Mouse (Mus musculus) embryonic facial prominence, embryonic 15.5 days (tissue): ENCODE measurements around the gene Noc3l. TPM values are rescaled to one million over a fixed set of nuclear protein-coding genes. Genes with fewer than 3 reads are reported as not detected.

Experiments used
- ATAC-seq: fragments of 200-750 bp; cut with Nextera tagmentation; 2 replicates; pipeline ENCODE4 v1.8.0; 2017; ENCODE audit warnings: low read depth, moderate TSS enrichment; ENCODE audit not compliant: insufficient number of reproducible peaks, low FRiP score, low TSS enrichment
- H3K27ac ChIP-seq: fragments of 300-500 bp; sonication (generic); replicated peaks from 2 replicates; pipeline ENCODE4 v1.5.1; 2015; ENCODE audit warnings: mild to moderate bottlenecking, inconsistent platforms
- H3K27me3 ChIP-seq: fragments of 300-500 bp; sonication (generic); 2 replicates; pipeline ENCODE4 v1.6.1; 2015; ENCODE audit warnings: inconsistent platforms
- H3K36me3 ChIP-seq: fragments of 300-500 bp; sonication (generic); 2 replicates; pipeline ENCODE4 v1.6.1; 2015; ENCODE audit warnings: mild to moderate bottlenecking, inconsistent platforms
- H3K4me1 ChIP-seq: fragments of 300-500 bp; sonication (generic); 2 replicates; pipeline ENCODE4 v1.6.1; 2015; ENCODE audit warnings: inconsistent platforms
- H3K4me2 ChIP-seq: fragments of 300-500 bp; sonication (generic); replicated peaks from 2 replicates; pipeline ENCODE4 v1.6.1; 2015; ENCODE audit warnings: mild to moderate bottlenecking, inconsistent platforms
- H3K4me3 ChIP-seq: fragments of 300-500 bp; sonication (generic); replicated peaks from 2 replicates; pipeline ENCODE4 v1.5.1; 2015; ENCODE audit warnings: mild to moderate bottlenecking, inconsistent platforms
- H3K9ac ChIP-seq: fragments of 300-500 bp; sonication (generic); 2 replicates; pipeline ENCODE4 v1.6.1; 2015; ENCODE audit warnings: inconsistent platforms
- H3K9me3 ChIP-seq: fragments of 300-500 bp; sonication (generic); replicated peaks from 2 replicates; pipeline ENCODE4 v1.6.1; 2016; ENCODE audit warnings: inconsistent platforms
- WGBS: fragments of 180-500 bp; shearing (Covaris S2); methylation state at CpG from one replicate; pipeline ENCODE4 v1.1.7; 2015; 5-methylcytosine and 5-hydroxymethylcytosine counted together
- polyA plus RNA-seq: library from polyadenylated mRNA; unstranded; fragments of >200 nt; fragmentation: Nextera tagmentation; extraction: Ambion mirVana; gene quantifications from 2 replicates; pipeline ENCODE4 v1.2.1, GENCODE M21; 2015

The Noc3l gene
- polyA plus RNA-seq = 6.1 and 6.9 TPM in 2 replicates

DNA sequence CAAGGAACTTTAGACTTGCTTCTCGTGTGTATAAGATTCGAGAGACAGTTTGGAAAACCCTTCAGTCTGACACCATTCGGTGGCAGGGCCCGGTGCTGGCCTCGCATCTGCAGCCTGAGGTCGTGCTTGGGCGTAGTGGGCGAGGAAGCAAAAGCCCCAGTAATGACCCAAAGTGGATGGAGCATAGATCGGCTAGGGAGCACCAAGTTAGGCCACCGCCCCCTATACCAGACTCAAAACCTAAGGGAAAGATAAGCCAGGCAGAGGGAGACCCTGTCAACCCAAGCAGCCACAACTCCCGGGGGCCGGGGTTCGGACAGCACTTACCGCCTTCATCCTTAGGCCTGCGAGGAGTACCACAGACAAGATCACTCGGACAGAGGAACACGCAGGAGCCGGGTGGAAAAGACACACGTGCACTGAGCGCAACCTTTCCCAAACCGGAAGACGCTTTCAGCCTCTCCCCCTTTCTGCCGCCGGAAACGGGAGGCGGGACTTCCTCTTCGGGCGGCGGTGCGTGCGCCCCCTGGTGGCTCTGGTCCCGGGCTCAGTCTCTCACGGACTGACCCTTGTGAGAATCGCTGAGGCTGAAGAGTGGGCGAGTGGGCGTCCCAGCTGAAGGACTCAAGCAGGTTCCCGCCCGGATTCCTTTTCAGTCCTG lies at the start of gene Noc3l:
Gene Noc3l (minus strand): TSS at position 472 of the 661 bp plus-strand sequence.
- peaks cover 18% of the 10 kb centered on the region for H3K36me3 ChIP-seq
- peak within 1 kb of the TSS; percentile 60 for H3K4me2 ChIP-seq

DNA sequence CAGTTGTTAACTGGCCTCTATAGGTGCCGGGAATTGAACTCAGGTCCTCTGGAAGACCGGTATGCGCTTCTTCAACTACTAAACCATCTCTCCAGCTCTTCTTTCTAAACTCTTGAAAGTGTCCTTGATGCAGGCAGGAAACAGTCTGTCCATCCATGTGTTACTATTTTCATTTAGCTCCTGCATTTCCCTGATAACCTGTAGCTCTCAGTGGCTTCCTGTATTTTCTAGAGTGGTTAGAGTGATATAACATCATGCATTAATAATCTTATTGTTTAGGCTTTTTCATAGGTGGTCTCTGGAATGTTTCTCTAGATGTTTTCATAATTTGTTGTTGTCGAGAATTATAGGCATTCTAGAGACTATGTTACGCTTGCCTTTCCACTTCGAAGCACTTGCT lies 43.5 kb upstream of the Noc3l start:
- Histone ChIP-seq H3K27me3 (no peaks in the 10 kb centered on the region), H3K27ac (no peak overlapping the region), H3K9me3 (no peaks in the 10 kb centered on the region), H3K9ac (no peak overlapping the region), H3K36me3 (no peaks in the 10 kb centered on the region), H3K4me2 (no peak overlapping the region), H3K4me3 (no peak overlapping the region), H3K4me1 (no peaks in the 10 kb centered on the region)
- 85% methylated on average over 6 of the region's 6 CpGs for WGBS
- no peak for ATAC-seq

More for the DNA sequence above, at the start of gene Noc3l:
- peak within 1 kb of the TSS; percentile 75 for H3K27ac ChIP-seq
- no peaks in the 10 kb centered on the region for H3K27me3 ChIP-seq
- H3K9me3 ChIP-seq = no peaks in the 10 kb centered on the region
- under 1% methylated on average over 38 of the region's 38 CpGs for WGBS
- H3K4me1 ChIP-seq = peaks cover 10% of the 10 kb centered on the region
- H3K4me3 ChIP-seq = peak within 1 kb of the TSS; percentile 83
- peak within 1 kb of the TSS; percentile 53 for H3K9ac ChIP-seq
- peak; percentile 92 for ATAC-seq

DNA sequence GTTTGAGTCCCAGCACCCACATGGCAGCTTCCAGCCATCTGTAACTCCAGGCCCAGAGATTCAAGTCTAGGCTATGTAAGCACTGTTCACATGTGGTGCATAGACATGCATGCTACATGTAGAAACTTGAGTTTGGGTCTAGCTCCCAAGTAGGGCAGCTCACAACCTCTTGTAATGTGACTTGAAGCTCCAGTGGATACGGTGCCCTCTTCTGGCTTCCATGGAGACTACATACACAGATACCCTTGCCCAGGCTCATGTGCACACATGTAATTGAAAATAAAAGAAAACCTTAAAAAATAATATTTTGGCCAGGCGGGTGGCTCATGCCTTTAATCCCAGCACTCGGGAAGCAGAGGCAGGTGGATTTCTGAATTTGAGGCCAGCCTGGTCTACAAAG lies 39.2 kb upstream of the Noc3l start:
- Histone ChIP-seq H3K27ac (no peak overlapping the region), H3K4me3 (no peak overlapping the region), H3K9ac (no peak overlapping the region), H3K27me3 (no peaks in the 10 kb centered on the region), H3K4me1 (no peaks in the 10 kb centered on the region), H3K4me2 (no peak overlapping the region), H3K9me3 (no peaks in the 10 kb centered on the region), H3K36me3 (no peaks in the 10 kb centered on the region)
- ATAC-seq = no peak
- 93% methylated on average over 3 of the region's 3 CpGs for WGBS

DNA sequence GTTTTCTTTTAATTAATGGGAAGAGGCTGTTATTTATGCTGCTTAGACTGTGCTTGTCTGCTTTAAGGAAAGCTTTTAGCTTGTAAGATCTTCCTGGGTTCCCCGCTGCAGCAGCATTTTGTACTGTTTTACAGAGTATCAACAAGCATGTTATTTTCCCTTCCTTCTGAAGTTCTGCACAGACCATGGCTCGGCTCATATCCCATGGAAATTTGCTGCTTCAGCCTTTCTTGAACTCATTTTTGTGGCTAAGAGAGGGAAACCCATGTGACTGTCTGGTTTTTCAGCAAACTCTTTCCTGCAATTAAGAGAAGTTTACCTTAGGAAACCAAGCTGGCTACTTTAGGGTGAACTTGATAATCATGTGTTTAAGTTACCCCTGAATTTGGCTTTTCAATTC lies 27.3 kb upstream of the Noc3l start:
- Histone ChIP-seq H3K9ac (no peak overlapping the region), H3K27me3 (no peaks in the 10 kb centered on the region), H3K9me3 (no peaks in the 10 kb centered on the region), H3K36me3 (no peaks in the 10 kb centered on the region), H3K4me3 (no peak overlapping the region), H3K4me1 (0 out of 2 replicates have a peak, but pooled peaks cover 4% of the 10 kb centered on the region), H3K4me2 (no peak overlapping the region), H3K27ac (peak overlapping the region; percentile 58; the same call in 1 of the 2 replicates)
- no peak for ATAC-seq
- 34% methylated on average over 2 of the region's 2 CpGs for whole genome bisulfite sequencing

DNA sequence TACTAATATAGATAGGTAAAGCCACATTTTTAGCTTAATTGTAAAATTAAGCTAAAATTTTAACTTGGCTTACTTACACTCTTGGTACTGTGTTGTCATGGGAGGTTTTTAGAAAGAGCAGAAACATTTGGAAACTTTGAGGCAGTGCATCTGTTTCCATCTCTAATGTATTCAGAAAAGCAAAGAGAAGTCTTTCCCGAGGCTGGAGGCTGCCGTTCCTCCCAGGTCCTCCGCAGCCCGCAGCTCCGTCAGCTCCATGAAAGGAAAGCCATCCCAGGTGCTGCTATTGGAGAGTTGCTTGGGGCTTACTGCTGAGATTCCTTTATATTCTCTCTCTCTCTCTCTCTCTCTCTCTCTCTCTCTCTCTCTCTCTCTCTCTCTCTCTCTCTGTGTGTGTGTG lies 25.8 kb upstream of the Noc3l start:
- Histone ChIP-seq H3K4me1 (0 out of 2 replicates have a peak, but pooled peaks cover 4% of the 10 kb centered on the region), H3K9ac (no peak overlapping the region), H3K27me3 (no peaks in the 10 kb centered on the region), H3K4me3 (no peak overlapping the region), H3K36me3 (no peaks in the 10 kb centered on the region), H3K4me2 (no peak overlapping the region), H3K27ac (no peak overlapping the region), H3K9me3 (no peaks in the 10 kb centered on the region)
- WGBS = 45% methylated on average over 5 of the region's 5 CpGs
- ATAC-seq = no peak

DNA sequence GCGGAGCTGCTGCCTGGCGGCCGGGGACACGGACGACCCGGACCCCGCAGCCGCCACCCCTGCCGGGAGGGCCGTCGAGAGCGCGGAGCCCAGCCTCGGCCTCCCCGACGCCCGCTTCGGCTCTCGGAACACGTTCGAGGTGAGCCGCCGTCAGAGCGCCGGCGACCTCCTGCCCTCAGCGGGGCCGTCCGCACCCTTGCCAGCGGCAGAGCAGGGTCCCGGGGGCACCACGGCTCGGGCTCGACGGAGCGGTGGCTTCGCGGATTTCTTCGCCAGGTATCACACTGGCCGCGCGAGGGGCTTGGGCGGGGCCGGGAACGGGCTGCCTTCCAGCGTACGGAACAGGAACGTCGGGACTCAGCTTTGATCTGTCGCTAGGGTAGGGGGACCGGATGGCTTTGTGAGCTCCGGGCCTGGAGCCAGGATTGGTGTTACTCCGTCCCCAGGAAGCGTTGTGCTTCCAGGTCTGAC lies 18.2 kb upstream of the Noc3l start:
- Histone ChIP-seq H3K9me3 (no peaks in the 10 kb centered on the region), H3K4me3 (peak overlapping the region; percentile 80), H3K36me3 (no peaks in the 10 kb centered on the region), H3K4me2 (peak overlapping the region; percentile 72), H3K4me1 (peaks cover 12% of the 10 kb centered on the region; the same call in 1 of the 2 replicates), H3K27ac (peak overlapping the region; percentile 88), H3K9ac (peak overlapping the region; percentile 72), H3K27me3 (no peaks in the 10 kb centered on the region)
- ATAC-seq = peak; percentile 40
- under 1% methylated on average over 54 of the region's 54 CpGs for WGBS

DNA sequence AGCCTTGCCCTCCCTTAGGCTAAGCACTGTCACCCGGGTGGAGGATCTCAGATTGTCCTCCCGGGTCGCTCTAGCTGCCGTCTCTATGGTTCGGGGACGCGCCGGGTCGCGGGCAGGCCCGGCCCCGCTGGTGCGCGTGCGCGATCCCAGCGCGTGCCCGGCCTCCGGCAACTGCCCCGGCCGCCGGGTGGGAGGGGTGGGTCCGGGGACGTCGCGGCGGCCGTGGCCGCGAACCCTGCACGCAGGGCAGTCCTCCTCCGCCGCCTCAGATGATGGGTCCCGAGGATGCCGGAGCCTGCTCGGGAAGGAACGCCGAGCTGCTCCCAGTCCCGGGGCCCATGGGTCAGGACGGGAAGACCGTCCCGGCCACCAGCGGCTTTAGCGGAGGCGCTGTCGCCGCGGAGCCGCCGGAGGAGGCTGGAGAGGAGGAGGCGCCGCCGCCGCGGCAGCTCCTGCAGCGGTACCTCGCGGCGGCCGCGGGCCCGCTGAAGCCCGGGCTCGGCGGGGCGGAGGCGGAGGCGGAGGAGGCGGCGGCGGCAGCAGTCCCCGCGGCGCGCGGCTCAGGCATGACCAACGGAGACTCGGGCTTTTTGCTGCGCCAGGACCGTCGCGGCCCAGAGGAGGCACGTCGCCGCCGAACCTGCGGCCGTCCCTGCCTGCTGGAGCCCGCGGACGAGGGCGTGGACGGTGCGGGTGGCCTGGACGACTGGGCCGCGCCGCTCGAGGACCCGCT lies 17.6 kb upstream of the Noc3l start, which contains the start of gene Tbc1d12:
Gene Tbc1d12 (plus strand): TSS at position 142 of the 733 bp plus-strand sequence.
- ATAC-seq = peak; percentile 89
- under 1% methylated on average over 85 of the region's 101 CpGs for WGBS
- H3K4me1 ChIP-seq = peaks cover 12% of the 10 kb centered on the region; the same call in 1 of the 2 replicates
- peak within 1 kb of the TSS; percentile 80 for H3K4me3 ChIP-seq
- peak within 1 kb of the TSS; percentile 72 for H3K9ac ChIP-seq
- H3K27me3 ChIP-seq = no peaks in the 10 kb centered on the region
- H3K27ac ChIP-seq = peak within 1 kb of the TSS; percentile 88
- H3K9me3 ChIP-seq = no peaks in the 10 kb centered on the region
- H3K36me3 ChIP-seq = no peaks in the 10 kb centered on the region
- H3K4me2 ChIP-seq = peak within 1 kb of the TSS; percentile 72

DNA sequence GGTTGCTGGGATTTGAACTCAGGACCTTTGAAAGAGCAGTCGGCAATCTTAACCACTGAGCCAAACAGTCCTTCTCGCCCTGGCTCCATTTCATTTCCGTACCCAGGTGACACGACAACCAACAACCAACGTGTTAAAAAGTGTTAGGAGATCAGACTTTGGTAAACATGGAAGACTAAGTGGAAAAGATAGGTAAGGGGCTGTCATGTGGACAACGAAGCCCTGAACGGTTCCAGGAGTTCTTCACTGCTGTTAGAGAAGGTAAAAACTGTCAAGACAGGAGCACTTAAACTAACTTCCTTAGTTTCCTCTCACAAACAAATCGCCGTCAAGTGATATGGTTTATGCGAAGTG lies 17.0 kb upstream of the Noc3l start:
- WGBS = 26% methylated on average over 10 of the region's 10 CpGs
- Histone ChIP-seq H3K4me2 (peak overlapping the region; percentile 72), H3K9ac (peak overlapping the region; percentile 72; the same call in 1 of the 2 replicates), H3K4me3 (peak overlapping the region; percentile 80), H3K36me3 (no peaks in the 10 kb centered on the region), H3K4me1 (peaks cover 12% of the 10 kb centered on the region; the same call in 1 of the 2 replicates), H3K27ac (peak overlapping the region; percentile 88), H3K9me3 (no peaks in the 10 kb centered on the region), H3K27me3 (no peaks in the 10 kb centered on the region)
- ATAC-seq = no peak

DNA sequence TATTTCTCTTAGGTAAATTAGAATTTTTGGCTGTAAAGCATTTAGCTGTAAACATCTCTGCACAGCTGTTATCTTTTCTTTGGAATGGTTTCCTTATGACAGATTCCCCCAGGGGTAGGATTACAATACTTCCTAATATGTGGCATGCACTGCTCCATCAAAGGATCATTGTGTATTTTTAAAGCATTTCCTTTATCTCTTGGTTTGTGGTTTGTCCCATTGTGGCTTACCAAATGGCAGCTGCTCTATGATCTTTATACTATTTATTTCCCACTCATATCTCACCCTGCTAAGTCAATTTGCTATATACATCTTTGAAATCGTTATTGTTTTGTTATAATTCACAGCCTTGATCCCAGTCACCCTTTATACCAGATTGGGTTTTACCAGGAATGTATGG lies 14.2 kb upstream of the Noc3l start:
- Histone ChIP-seq H3K4me3 (no peak overlapping the region), H3K36me3 (no peaks in the 10 kb centered on the region), H3K4me2 (no peak overlapping the region), H3K9me3 (no peaks in the 10 kb centered on the region), H3K4me1 (peaks cover 9% of the 10 kb centered on the region; the same call in 1 of the 2 replicates), H3K27me3 (no peaks in the 10 kb centered on the region), H3K9ac (no peak overlapping the region), H3K27ac (no peak overlapping the region)
- 15% methylated on average over 1 of the region's 1 CpGs for WGBS
- ATAC-seq = no peak

DNA sequence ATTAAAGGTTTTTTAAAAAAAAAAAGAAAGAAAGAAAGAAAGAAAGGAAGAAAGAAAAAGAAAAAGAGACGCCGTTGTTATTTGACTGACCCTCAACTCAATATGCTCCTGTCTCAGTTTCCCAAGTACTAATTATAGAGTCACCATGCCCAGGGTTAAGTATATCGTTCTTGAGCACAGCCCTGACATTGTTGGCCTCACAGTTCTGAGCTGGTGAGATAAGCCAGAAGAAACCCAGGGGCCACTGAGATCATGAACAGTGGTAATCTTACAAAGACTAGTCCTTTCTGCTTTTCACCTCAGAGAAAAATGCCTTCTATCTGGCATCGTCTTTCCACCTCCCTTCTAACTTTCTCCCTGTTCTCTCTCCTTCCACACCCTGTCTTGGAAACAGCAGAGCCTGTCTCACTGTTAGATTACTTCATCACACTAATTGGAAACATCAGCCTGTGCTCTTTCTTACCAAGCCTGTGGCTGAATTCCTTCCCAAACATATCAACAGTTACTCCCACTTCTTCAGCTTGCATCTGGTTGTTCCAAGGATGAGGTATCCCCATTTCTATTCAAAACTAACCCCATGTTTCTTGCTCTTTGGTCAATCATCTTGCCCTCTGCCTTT lies 1.3 kb upstream of the Noc3l start:
- no peaks in the 10 kb centered on the region for H3K9me3 ChIP-seq
- WGBS = 74% methylated on average over 4 of the region's 4 CpGs

DNA sequence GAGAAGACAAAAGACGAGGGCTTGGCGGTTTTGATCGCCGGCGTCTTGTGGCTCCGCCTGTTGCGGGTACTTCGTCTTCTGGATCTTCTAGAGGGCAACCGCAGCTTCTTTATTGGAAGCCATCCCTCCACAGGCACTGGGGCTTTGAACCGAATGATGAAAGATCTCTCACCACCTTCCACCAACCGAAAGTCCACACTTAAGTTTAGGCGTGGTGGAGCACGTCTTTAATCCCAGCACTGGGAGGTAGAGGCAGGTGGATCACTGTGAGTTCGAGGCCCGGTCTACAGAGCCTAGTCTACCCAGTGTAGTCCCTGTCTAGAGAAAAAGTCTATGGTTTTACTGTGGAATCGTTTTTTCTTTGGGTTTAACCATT lies 378 bp upstream of the Noc3l start:
- Histone ChIP-seq H3K36me3 (peaks cover 13% of the 10 kb centered on the region), H3K4me3 (peak overlapping the region; percentile 83), H3K27ac (peak overlapping the region; percentile 75), H3K4me1 (peaks cover 10% of the 10 kb centered on the region), H3K9me3 (no peaks in the 10 kb centered on the region), H3K9ac (peak overlapping the region; percentile 53), H3K27me3 (no peaks in the 10 kb centered on the region), H3K4me2 (peak overlapping the region; percentile 60)
- ATAC-seq = peak; percentile 51
- 12% methylated on average over 16 of the region's 16 CpGs for WGBS

More for the DNA sequence above, 1.3 kb upstream of the Noc3l start:
- no peak for ATAC-seq
- Histone ChIP-seq H3K4me1 (peaks cover 10% of the 10 kb centered on the region), H3K27me3 (no peaks in the 10 kb centered on the region), H3K27ac (no peak overlapping the region), H3K4me2 (no peak overlapping the region), H3K9ac (no peak overlapping the region), H3K36me3 (peaks cover 4% of the 10 kb centered on the region; the same call in 1 of the 2 replicates), H3K4me3 (no peak overlapping the region)
